Mouse (Mus musculus): ENCODE results near the gene Cib1. TPM values are rescaled to one million over a fixed set of nuclear protein-coding genes. Genes with fewer than 3 reads are reported as not detected.
A peak's percentile ranks its signal among the peaks of the same experiment; 100 is the strongest.

The Cib1 gene
- polyA plus RNA-seq, 1 experiment from 2014 or later: 526 TPM

GRCm38 (mm10) chr7:80193941-80194739 lies 38.5 kb downstream of the Cib1 start:
- Histone ChIP-seq H3K9me3 (ENCODE audit: control insufficient read depth) (no peaks in the 10 kb centered on the region), H3K36me3 (ENCODE audit: control insufficient read depth, insufficient read depth) (no peaks in the 10 kb centered on the region), H3K4me1 (replicated peaks; ENCODE audit: control insufficient read depth, insufficient read depth, low read length) (peaks cover 18% of the 10 kb centered on the region; the same call in 1 of the 2 replicates), H3K27ac (ENCODE audit: low read depth, low read length) (no peak overlapping the region), H3K27me3 (replicated peaks; ENCODE audit: control insufficient read depth, insufficient read depth, low read length) (no peaks in the 10 kb centered on the region), H3K4me3 (ENCODE audit: low read depth, low read length) (no peak overlapping the region), H3K4me2 (replicated peaks; ENCODE audit: low read depth) (no peak overlapping the region), H3K9ac (ENCODE audit: low read depth, low read length) (no peak overlapping the region)
- WGBS: 81% methylated on average over 13 of the region's 13 CpGs
- TF ChIP-seq CTCF (IDR thresholded peaks at IDR 0.05; ENCODE audit: low read depth): no peak
- ATAC-seq: no peak

GRCm38 (mm10) chr7:80192226-80193061 lies 40.2 kb downstream of the Cib1 start:
- TF ChIP-seq CTCF (IDR thresholded peaks at IDR 0.05; ENCODE audit: low read depth): peak; percentile 22; the same call in 1 of the 2 replicates
- ATAC-seq: peak; percentile 85
- Histone ChIP-seq H3K27ac (ENCODE audit: low read depth, low read length) (peak overlapping the region; percentile 90), H3K4me2 (replicated peaks; ENCODE audit: low read depth) (peak overlapping the region; percentile 67), H3K4me3 (ENCODE audit: low read depth, low read length) (peak overlapping the region; percentile 29), H3K27me3 (replicated peaks; ENCODE audit: control insufficient read depth, insufficient read depth, low read length) (no peaks in the 10 kb centered on the region), H3K36me3 (ENCODE audit: control insufficient read depth, insufficient read depth) (no peaks in the 10 kb centered on the region), H3K9ac (ENCODE audit: low read depth, low read length) (peak overlapping the region; percentile 24; the same call in 1 of the 2 replicates), H3K9me3 (ENCODE audit: control insufficient read depth) (no peaks in the 10 kb centered on the region), H3K4me1 (replicated peaks; ENCODE audit: control insufficient read depth, insufficient read depth, low read length) (peaks cover 15% of the 10 kb centered on the region; the same call in 1 of the 2 replicates)
- 6% methylated on average over 16 of the region's 16 CpGs for WGBS

- WGBS: 53% methylated on average over 5 of the region's 5 CpGs
- no peak overlapping the region for H3K4me3 ChIP-seq (ENCODE audit: low read depth, low read length)
- no peaks in the 10 kb centered on the region for H3K9me3 ChIP-seq (ENCODE audit: control insufficient read depth)
- H3K9ac ChIP-seq (ENCODE audit: low read depth, low read length): no peak overlapping the region
- no peak for TF ChIP-seq CTCF (IDR thresholded peaks at IDR 0.05; ENCODE audit: low read depth)
- no peak; the same call in 1 of the 2 replicates for ATAC-seq
- H3K27ac ChIP-seq (ENCODE audit: low read depth, low read length): peak overlapping the region; percentile 90
- H3K27me3 ChIP-seq (replicated peaks; ENCODE audit: control insufficient read depth, insufficient read depth, low read length): no peaks in the 10 kb centered on the region
- H3K36me3 ChIP-seq (ENCODE audit: control insufficient read depth, insufficient read depth): no peaks in the 10 kb centered on the region
- H3K4me1 ChIP-seq (replicated peaks; ENCODE audit: control insufficient read depth, insufficient read depth, low read length): peaks cover 16% of the 10 kb centered on the region
- peak overlapping the region; percentile 67; the same call in 1 of the 2 replicates for H3K4me2 ChIP-seq (replicated peaks; ENCODE audit: low read depth)
Observed at GRCm38 (mm10) chr7:80191455-80191854, 41.2 kb downstream of the Cib1 start.

GRCm38 (mm10) chr7:80189147-80189933 lies 43.3 kb downstream of the Cib1 start:
- peaks cover 29% of the 10 kb centered on the region for H3K4me1 ChIP-seq (replicated peaks; ENCODE audit: control insufficient read depth, insufficient read depth, low read length)
- no peaks in the 10 kb centered on the region for H3K36me3 ChIP-seq (ENCODE audit: control insufficient read depth, insufficient read depth)
- 0 out of 2 replicates have a peak overlapping the region, but pooled peaks have one; percentile 3 for H3K27ac ChIP-seq (ENCODE audit: low read depth, low read length)
- H3K4me3 ChIP-seq (ENCODE audit: low read depth, low read length): no peak overlapping the region
- H3K9ac ChIP-seq (ENCODE audit: low read depth, low read length): no peak overlapping the region
- no peak for TF ChIP-seq CTCF (IDR thresholded peaks at IDR 0.05; ENCODE audit: low read depth)
- H3K9me3 ChIP-seq (ENCODE audit: control insufficient read depth): no peaks in the 10 kb centered on the region
- 45% methylated on average over 11 of the region's 11 CpGs for WGBS
- no peak overlapping the region; the same call in 1 of the 2 replicates for H3K4me2 ChIP-seq (replicated peaks; ENCODE audit: low read depth)
- H3K27me3 ChIP-seq (replicated peaks; ENCODE audit: control insufficient read depth, insufficient read depth, low read length): no peaks in the 10 kb centered on the region
- ATAC-seq: no peak

- no peak overlapping the region for H3K27ac ChIP-seq (ENCODE audit: low read depth, low read length)
- no peaks in the 10 kb centered on the region for H3K27me3 ChIP-seq (replicated peaks; ENCODE audit: control insufficient read depth, insufficient read depth, low read length)
- H3K36me3 ChIP-seq (ENCODE audit: control insufficient read depth, insufficient read depth): no peaks in the 10 kb centered on the region
- WGBS: 82% methylated on average over 2 of the region's 2 CpGs
- no peak overlapping the region for H3K4me3 ChIP-seq (ENCODE audit: low read depth, low read length)
- TF ChIP-seq CTCF (IDR thresholded peaks at IDR 0.05; ENCODE audit: low read depth): no peak
- no peak for ATAC-seq
- H3K9me3 ChIP-seq (ENCODE audit: control insufficient read depth): no peaks in the 10 kb centered on the region
- peaks cover 29% of the 10 kb centered on the region for H3K4me1 ChIP-seq (replicated peaks; ENCODE audit: control insufficient read depth, insufficient read depth, low read length)
- no peak overlapping the region for H3K4me2 ChIP-seq (replicated peaks; ENCODE audit: low read depth)
- no peak overlapping the region for H3K9ac ChIP-seq (ENCODE audit: low read depth, low read length)
Observed at GRCm38 (mm10) chr7:80188579-80189125, 44.0 kb downstream of the Cib1 start.

Measured in intestine, postnatal 0 days (tissue).